Comparison of ENCODE assay signal across 13 mouse cellular contexts in genomic region chr11:104452709-104453108, GRCm38 (mm10).
"Had no signal": no experiment of that assay in that cellular context is flagged by ENCODE, and none has a peak within 500 bp of the region (broad histone marks: within the 10 kb centered on the region; RNA-seq: fewer than 3 reads in every experiment).

No protein-coding gene starts in this region.

- H3K27me3 ChIP-seq: kidney, embryonic 15.5 days; limb, embryonic 15.5 days; lung, embryonic 15.5 days; midbrain, embryonic 13.5 days had no signal

- H3K4me3 ChIP-seq: kidney, embryonic 15.5 days; left cerebral cortex, adult 2 months; limb, embryonic 15.5 days; lung, embryonic 15.5 days; midbrain, embryonic 13.5 days had no signal

- DNase-seq: kidney, adult 11 months; kidney, postnatal 14 days; lung, postnatal 14 days; right cerebral cortex, adult 18-20 months; thymus, adult 2 months; thymus, postnatal 25 days had no signal

- H3K9ac ChIP-seq: kidney, embryonic 15.5 days; limb, embryonic 15.5 days; lung, embryonic 15.5 days; midbrain, embryonic 13.5 days had no signal

- ATAC-seq: hindbrain, postnatal 0 days; midbrain, embryonic 13.5 days had no signal

- H3K36me3 ChIP-seq: lung, embryonic 15.5 days had no signal

- H3K4me1 ChIP-seq: kidney, embryonic 15.5 days; limb, embryonic 15.5 days; lung, embryonic 15.5 days; midbrain, embryonic 13.5 days had no signal

- H3K4me2 ChIP-seq: kidney, embryonic 15.5 days; limb, embryonic 15.5 days; lung, embryonic 15.5 days; midbrain, embryonic 13.5 days had no signal

- H3K9me3 ChIP-seq: kidney, embryonic 15.5 days; limb, embryonic 15.5 days; lung, embryonic 15.5 days; midbrain, embryonic 13.5 days had no signal

- H3K27ac ChIP-seq: hindbrain, postnatal 0 days; kidney, embryonic 15.5 days; left cerebral cortex, adult 2 months; limb, embryonic 15.5 days; lung, embryonic 15.5 days; macrophage; midbrain, embryonic 13.5 days had no signal
